ENCODE assay signal across 10 mouse cellular contexts in the genomic region with DNA sequence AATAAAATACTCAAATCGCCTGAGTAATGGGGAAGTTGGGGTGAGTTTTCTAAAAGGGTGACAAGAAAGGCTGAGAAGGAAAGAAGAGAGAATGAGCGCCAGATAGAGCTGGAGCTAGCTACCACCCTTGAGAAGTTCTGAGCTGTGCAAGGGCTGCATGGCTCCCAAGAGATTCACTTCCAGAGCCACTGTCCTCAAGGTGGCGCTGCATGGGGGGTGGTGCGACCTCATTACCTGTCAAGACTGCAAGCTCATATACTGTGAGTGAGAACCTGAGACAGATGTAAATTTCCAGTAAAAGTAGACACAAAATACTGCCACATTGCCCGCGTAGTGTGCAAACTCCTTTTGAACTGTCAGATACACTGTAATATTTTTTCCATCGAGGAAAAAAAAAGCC.
A peak's percentile ranks its signal among the peaks of the same experiment; 100 is the strongest.
DNase-seq lines count a peak whose midpoint lies in the region; ATAC-seq and TF ChIP-seq lines count a peak whose summit lies in the region.
"Had no signal": no experiment of that assay in that cellular context is flagged by ENCODE, and none has a peak within 500 bp of the region (broad histone marks: within the 10 kb centered on the region; RNA-seq: fewer than 3 reads in every experiment).

No protein-coding gene starts in this region.

- peak; percentile 18 for DNase-seq in cerebellum, postnatal 10 days
- no peak for DNase-seq in cerebellum, adult 11 months
- peak; percentile 27 for DNase-seq in lung, embryonic 14.5 days
- DNase-seq in lung, postnatal 25 days (ENCODE audit: low spot score): no peak
- peak; percentile 53 for DNase-seq in testis, postnatal 10 days (ENCODE audit: low spot score)
- no peak for DNase-seq in gastrocnemius, postnatal 36 days
- no peak for DNase-seq in heart, embryonic 10.5 days (ENCODE audit: low spot score)

- H3K27ac ChIP-seq in lung, embryonic 14.5 days (ENCODE audit: low read depth): peak overlapping the region; percentile 24; the same call in 1 of the 2 replicates
- H3K27ac ChIP-seq in heart, embryonic 10.5 days: no peak overlapping the region
- H3K27ac ChIP-seq: heart, embryonic 15.5 days; limb, embryonic 12.5 days had no signal

- no peaks in the 10 kb centered on the region for H3K27me3 ChIP-seq in lung, embryonic 14.5 days (ENCODE audit: insufficient read depth, low read length)
- H3K27me3 ChIP-seq in heart, embryonic 10.5 days (ENCODE audit: insufficient read depth, poor library complexity, severe bottlenecking): no peaks in the 10 kb centered on the region
- H3K27me3 ChIP-seq: heart, embryonic 15.5 days; limb, embryonic 12.5 days had no signal

- H3K4me3 ChIP-seq in lung, embryonic 14.5 days (ENCODE audit: low read depth, low read length): no peak overlapping the region
- no peak overlapping the region for H3K4me3 ChIP-seq in heart, embryonic 10.5 days
- H3K4me3 ChIP-seq: heart, embryonic 15.5 days; limb, embryonic 12.5 days had no signal

- H3K4me1 ChIP-seq in lung, embryonic 14.5 days (ENCODE audit: insufficient read depth): peaks cover 4% of the 10 kb centered on the region; the same call in 1 of the 2 replicates
- H3K4me1 ChIP-seq in heart, embryonic 10.5 days: no peaks in the 10 kb centered on the region
- H3K4me1 ChIP-seq: heart, embryonic 15.5 days; limb, embryonic 12.5 days had no signal

- ATAC-seq in lung, embryonic 14.5 days (ENCODE audit: insufficient read depth): no peak
- ATAC-seq in common myeloid progenitor, adult 5-6 weeks (replicated peaks; ENCODE audit: low read depth, poor library complexity, severe bottlenecking): peak; percentile 52; the same call in 1 of the 2 replicates

- H3K4me2 ChIP-seq in lung, embryonic 14.5 days: no peak overlapping the region
- H3K4me2 ChIP-seq: heart, embryonic 15.5 days; limb, embryonic 12.5 days had no signal

- no peak overlapping the region for H3K9ac ChIP-seq in lung, embryonic 14.5 days
- H3K9ac ChIP-seq: heart, embryonic 15.5 days; limb, embryonic 12.5 days had no signal

- peak; percentile 26; the same call in 1 of the 2 replicates for TF ChIP-seq CTCF in lung, embryonic 14.5 days (IDR thresholded peaks at IDR 0.05; ENCODE audit: low read depth)

- H3K36me3 ChIP-seq in lung, embryonic 14.5 days (ENCODE audit: insufficient read depth): no peaks in the 10 kb centered on the region
- no peaks in the 10 kb centered on the region for H3K36me3 ChIP-seq in heart, embryonic 10.5 days
- H3K36me3 ChIP-seq: heart, embryonic 15.5 days; limb, embryonic 12.5 days had no signal

- no peaks in the 10 kb centered on the region for H3K9me3 ChIP-seq in lung, embryonic 14.5 days (ENCODE audit: low read depth, low read length)
- H3K9me3 ChIP-seq in heart, embryonic 10.5 days: no peaks in the 10 kb centered on the region
- H3K9me3 ChIP-seq: heart, embryonic 15.5 days; limb, embryonic 12.5 days had no signal

- intact Hi-C loops in gastrocnemius, postnatal 36 days (cut with DNase I): no loop called here

- 51% methylated on average over 7 of the region's 7 CpGs for WGBS in lung, embryonic 14.5 days
- WGBS in heart, embryonic 10.5 days: 58% methylated on average over 7 of the region's 7 CpGs

Comparison
In these comparisons a context has a peak if more than half of its experiments do, and no peak if none do; other contexts are left out.
1. DNase-seq: peak in cerebellum, postnatal 10 days (2 of 2), lung, embryonic 14.5 days (single experiment) and testis, postnatal 10 days (single experiment); none in cerebellum, adult 11 months (single experiment), lung, postnatal 25 days (single experiment), gastrocnemius, postnatal 36 days (0 of 2) and heart, embryonic 10.5 days (single experiment).